Mouse (Mus musculus): Measurements from ENCODE around the gene F2rl2. TPM values are rescaled to one million over a fixed set of nuclear protein-coding genes. Genes with fewer than 3 reads are reported as not detected.

F2rl2 gene
- 1.0 and 1.2 TPM in 2 replicates for polyA plus RNA-seq (2021; fragmentation: Nextera tagmentation)
- long read RNA-seq, experiment 1, partial matches to known transcripts = 0 of 1 reads
- long read RNA-seq, experiment 1, other reads (novel, unspliced or antisense) = 1 of 1 reads
- long read RNA-seq, experiment 2, partial matches to known transcripts = 1 of 3 reads
- long read RNA-seq, experiment 2, other reads (novel, unspliced or antisense) = 1 of 3 reads

DNA sequence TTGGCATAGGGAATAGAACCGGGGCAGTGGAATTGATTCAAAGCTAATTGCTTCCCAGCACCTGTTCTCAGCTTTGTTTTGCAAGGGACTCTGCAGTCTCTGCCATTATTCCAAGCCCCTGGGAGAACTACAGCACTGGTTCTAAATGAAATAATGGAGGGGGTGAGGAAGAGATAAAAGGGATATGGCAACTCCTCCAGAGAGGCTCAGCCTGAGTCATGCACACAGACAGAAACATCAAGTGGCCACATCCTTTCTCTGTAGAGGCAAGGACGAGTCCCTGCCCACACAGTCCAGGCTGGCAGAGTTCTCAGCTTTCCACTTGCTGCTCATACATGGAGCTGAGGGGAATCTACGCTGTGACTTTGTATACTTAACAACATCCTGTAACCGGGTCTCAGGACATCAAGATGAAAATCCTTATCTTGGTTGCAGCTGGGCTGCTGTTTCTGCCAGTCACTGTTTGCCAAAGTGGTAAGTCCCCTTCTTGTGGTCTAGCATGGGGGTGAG, at the start of gene F2rl2:
Gene F2rl2, plus strand, starts transcription at position 200 of the 510 bp plus-strand sequence.

Other genes starting within 250 kb of the F2rl2 start
- not detected in 2 replicates for gene S100z, start 218.1 kb upstream of the F2rl2 start, polyA plus RNA-seq (2021; fragmentation: Nextera tagmentation)
- 0.16 TPM in 1 of 2 replicates, not detected in the other for gene F2rl1, start 171.6 kb upstream of the F2rl2 start, polyA plus RNA-seq (2021; fragmentation: Nextera tagmentation)
- gene F2r, start 78.4 kb upstream of the F2rl2 start, polyA plus RNA-seq (2021; fragmentation: Nextera tagmentation) = 1.8 and 2.0 TPM in 2 replicates
- 2.0 and 2.5 TPM in 2 replicates for gene Iqgap2, start 195.1 kb downstream of the F2rl2 start, polyA plus RNA-seq (2021; fragmentation: Nextera tagmentation)